Mouse (Mus musculus): Measurements from ENCODE around the gene Myadml2. TPM values are rescaled to one million over a fixed set of nuclear protein-coding genes. Genes with fewer than 3 reads are reported as not detected.

Myadml2 gene
- polyA plus RNA-seq, 1 experiment = 3.8 TPM

DNA sequence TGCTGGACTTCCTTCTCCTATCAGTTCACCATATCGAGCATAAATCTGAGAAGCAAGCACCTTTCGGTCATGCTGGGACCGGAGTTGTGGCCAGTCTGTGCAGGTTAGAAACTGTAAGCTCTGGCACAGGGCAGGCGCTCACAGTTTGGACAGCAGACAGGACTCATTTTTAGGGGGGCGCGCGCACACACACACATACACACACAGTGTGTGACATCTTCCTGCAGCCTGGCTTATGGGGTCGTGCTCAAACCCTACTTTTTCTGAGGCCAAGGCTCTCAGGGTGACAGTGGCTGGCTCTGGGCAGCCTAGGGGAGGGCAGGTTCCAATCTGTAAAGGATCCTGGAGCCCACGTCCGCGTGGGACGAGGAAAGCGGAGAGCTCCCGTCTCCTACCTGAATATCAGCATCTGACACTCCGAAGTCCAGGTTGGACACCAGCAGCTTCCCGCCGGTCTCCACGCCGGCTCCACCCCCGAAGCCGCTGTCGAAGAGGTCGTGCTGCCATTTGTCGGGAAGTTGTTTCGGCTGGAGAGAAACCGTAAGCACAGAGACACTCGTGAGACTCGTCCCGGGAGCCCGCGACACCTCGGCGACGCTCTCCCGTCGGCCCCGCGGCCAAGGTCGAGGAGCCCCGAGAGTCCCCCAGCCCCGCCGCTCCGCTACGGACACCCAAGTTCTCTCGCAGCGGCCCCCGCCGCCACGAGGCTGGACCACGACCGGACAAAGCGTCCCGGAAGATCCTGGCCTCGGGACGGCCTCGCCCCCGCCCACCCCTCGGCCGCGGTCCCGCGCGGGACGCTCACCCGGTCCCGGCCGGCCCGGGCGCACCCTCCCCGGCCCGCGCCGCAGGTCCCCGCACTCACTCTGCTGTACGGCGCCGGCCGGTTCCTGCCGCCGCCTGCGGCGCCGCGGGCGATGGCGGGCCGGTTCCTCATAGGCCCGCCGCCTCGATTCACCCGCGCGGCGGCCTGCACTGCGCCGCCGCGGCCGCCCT, 50.4 kb downstream of the Myadml2 start:
- peak overlapping the region; percentile 70 for H3K4me3 ChIP-seq (ENCODE audit: insufficient read depth, low read depth, low read length)
- H3K4me1 ChIP-seq (ENCODE audit: control insufficient read depth, insufficient read depth, insufficient read length, low read length) = peaks cover 10% of the 10 kb centered on the region
- H3K27ac ChIP-seq (replicated peaks; ENCODE audit: low read depth, low read length) = 0 out of 2 replicates have a peak overlapping the region, but pooled peaks have one; percentile 42

Other genes starting within 250 kb of the Myadml2 start
- gene Nploc4, start 210.4 kb downstream of the Myadml2 start, polyA plus RNA-seq (2012; ENCODE audit: insufficient read depth, insufficient read length, missing spikeins) = 27.2 and 35.9 TPM in 2 replicates
- gene Tspan10, start 205.5 kb downstream of the Myadml2 start, polyA plus RNA-seq (2012; ENCODE audit: insufficient read depth, insufficient read length, missing spikeins) = not detected in 2 replicates
- not detected in 2 replicates for gene Pde6g, start 194.7 kb downstream of the Myadml2 start, polyA plus RNA-seq (2012; ENCODE audit: insufficient read depth, insufficient read length, missing spikeins)
- 58.7 and 70.2 TPM in 2 replicates for gene Oxld1, start 190.1 kb downstream of the Myadml2 start, polyA plus RNA-seq (2012; ENCODE audit: insufficient read depth, insufficient read length, missing spikeins)
- 5.7 and 8.6 TPM in 2 replicates for gene Ccdc137, start 190.0 kb downstream of the Myadml2 start, polyA plus RNA-seq (2012; ENCODE audit: insufficient read depth, insufficient read length, missing spikeins)
- 11.4 and 20.4 TPM in 2 replicates for gene Arl16, start 180.6 kb downstream of the Myadml2 start, polyA plus RNA-seq (2012; ENCODE audit: insufficient read depth, insufficient read length, missing spikeins)
- 278 and 304 TPM in 2 replicates for gene Mrpl12, start 163.5 kb downstream of the Myadml2 start, polyA plus RNA-seq (2012; ENCODE audit: insufficient read depth, insufficient read length, missing spikeins)
- gene Slc25a10, start 156.3 kb downstream of the Myadml2 start, polyA plus RNA-seq (2012; ENCODE audit: insufficient read depth, insufficient read length, missing spikeins) = 32.9 and 33.9 TPM in 2 replicates
- not detected in 2 replicates for gene Gcgr, start 117.5 kb downstream of the Myadml2 start, polyA plus RNA-seq (2012; ENCODE audit: insufficient read depth, insufficient read length, missing spikeins)
- gene Mcrip1, start 98.4 kb downstream of the Myadml2 start, polyA plus RNA-seq (2012; ENCODE audit: insufficient read depth, insufficient read length, missing spikeins) = 24.6 and 28.0 TPM in 2 replicates
- 4.1 and 5.5 TPM in 2 replicates for gene Ppp1r27, start 97.0 kb downstream of the Myadml2 start, polyA plus RNA-seq (2012; ENCODE audit: insufficient read depth, insufficient read length, missing spikeins)
- gene P4hb, start 74.9 kb downstream of the Myadml2 start, polyA plus RNA-seq (2012; ENCODE audit: insufficient read depth, insufficient read length, missing spikeins) = 95.0 and 97.3 TPM in 2 replicates
- 117 and 146 TPM in 2 replicates for gene Arhgdia, start 66.5 kb downstream of the Myadml2 start, polyA plus RNA-seq (2012; ENCODE audit: insufficient read depth, insufficient read length, missing spikeins)
- 49.2 and 58.8 TPM in 2 replicates for gene Alyref, start 49.8 kb downstream of the Myadml2 start, polyA plus RNA-seq (2012; ENCODE audit: insufficient read depth, insufficient read length, missing spikeins)
- 54.9 and 59.1 TPM in 2 replicates for gene Anapc11, start 49.7 kb downstream of the Myadml2 start, polyA plus RNA-seq (2012; ENCODE audit: insufficient read depth, insufficient read length, missing spikeins)
- not detected in 2 replicates for gene Npb, start 39.7 kb downstream of the Myadml2 start, polyA plus RNA-seq (2012; ENCODE audit: insufficient read depth, insufficient read length, missing spikeins)
- gene Pcyt2, start 30.2 kb downstream of the Myadml2 start, polyA plus RNA-seq (2012; ENCODE audit: insufficient read depth, insufficient read length, missing spikeins) = 104 and 131 TPM in 2 replicates
- gene Sirt7, start 22.9 kb downstream of the Myadml2 start, polyA plus RNA-seq (2012; ENCODE audit: insufficient read depth, insufficient read length, missing spikeins) = 5.8 and 10.5 TPM in 2 replicates
- gene Mafg, start 14.6 kb downstream of the Myadml2 start, polyA plus RNA-seq (2012; ENCODE audit: insufficient read depth, insufficient read length, missing spikeins) = 10.4 and 13.3 TPM in 2 replicates
- gene Pycr1, start 4.4 kb downstream of the Myadml2 start, polyA plus RNA-seq (2012; ENCODE audit: insufficient read depth, insufficient read length, missing spikeins) = 1.0 and 1.3 TPM in 2 replicates
- not detected in 2 replicates for gene Notum, start 13.0 kb upstream of the Myadml2 start, polyA plus RNA-seq (2012; ENCODE audit: insufficient read depth, insufficient read length, missing spikeins)
- 33.3 and 33.7 TPM in 2 replicates for gene Aspscr1, start 24.8 kb upstream of the Myadml2 start, polyA plus RNA-seq (2012; ENCODE audit: insufficient read depth, insufficient read length, missing spikeins)
- 66.6 and 68.4 TPM in 2 replicates for gene Cenpx, start 65.6 kb upstream of the Myadml2 start, polyA plus RNA-seq (2012; ENCODE audit: insufficient read depth, insufficient read length, missing spikeins)
- 3.0 and 6.2 TPM in 2 replicates for gene Lrrc45, start 65.8 kb upstream of the Myadml2 start, polyA plus RNA-seq (2012; ENCODE audit: insufficient read depth, insufficient read length, missing spikeins)
- gene Rac3, start 73.3 kb upstream of the Myadml2 start, polyA plus RNA-seq (2012; ENCODE audit: insufficient read depth, insufficient read length, missing spikeins) = 1.9 and 2.5 TPM in 2 replicates
- gene Dcxr, start 79.1 kb upstream of the Myadml2 start, polyA plus RNA-seq (2012; ENCODE audit: insufficient read depth, insufficient read length, missing spikeins) = 9.4 and 15.5 TPM in 2 replicates
- gene Cbr2, start 84.0 kb upstream of the Myadml2 start, polyA plus RNA-seq (2012; ENCODE audit: insufficient read depth, insufficient read length, missing spikeins) = 20.9 and 26.0 TPM in 2 replicates
- gene Hmga1b, start 114.6 kb upstream of the Myadml2 start, polyA plus RNA-seq (2012; ENCODE audit: insufficient read depth, insufficient read length, missing spikeins) = 14.9 and 15.4 TPM in 2 replicates
- 14.0 and 15.1 TPM in 2 replicates for gene Rfng, start 136.0 kb upstream of the Myadml2 start, polyA plus RNA-seq (2012; ENCODE audit: insufficient read depth, insufficient read length, missing spikeins)
- 48.9 and 60.0 TPM in 2 replicates for gene Gps1, start 136.1 kb upstream of the Myadml2 start, polyA plus RNA-seq (2012; ENCODE audit: insufficient read depth, insufficient read length, missing spikeins)
- 20.1 and 31.0 TPM in 2 replicates for gene Dus1l, start 148.2 kb upstream of the Myadml2 start, polyA plus RNA-seq (2012; ENCODE audit: insufficient read depth, insufficient read length, missing spikeins)
- gene Fasn, start 176.4 kb upstream of the Myadml2 start, polyA plus RNA-seq (2012; ENCODE audit: insufficient read depth, insufficient read length, missing spikeins) = 5,806 and 7,060 TPM in 2 replicates

All from brown adipose tissue, adult 24 weeks (tissue).